Mouse (Mus musculus) lung, embryonic 15.5 days (tissue): ENCODE measurements around the gene Wdr81. TPM values are rescaled to one million over a fixed set of nuclear protein-coding genes. Genes with fewer than 3 reads are reported as not detected.
A peak's percentile ranks its signal among the peaks of the same experiment; 100 is the strongest.

Experiments used
- ATAC-seq: fragments of 200-750 bp; cut with Nextera tagmentation; 2 replicates; pipeline ENCODE4 v1.8.0; 2017; ENCODE audit warnings: moderate number of reproducible peaks, borderline replicate concordance; ENCODE audit not compliant: low FRiP score, low TSS enrichment; ENCODE audit errors: extremely low read depth
- H3K27ac ChIP-seq: fragments of 300-500 bp; sonication (generic); 2 replicates; pipeline ENCODE4 v1.5.1; 2015; ENCODE audit warnings: moderate library complexity, mild to moderate bottlenecking, inconsistent platforms
- H3K27me3 ChIP-seq: fragments of 300-500 bp; sonication (generic); 2 replicates; pipeline ENCODE4 v1.6.1; 2015; ENCODE audit warnings: inconsistent platforms
- H3K36me3 ChIP-seq: fragments of 300-500 bp; sonication (generic); 2 replicates; pipeline ENCODE4 v1.6.1; 2015; ENCODE audit warnings: inconsistent platforms
- H3K4me1 ChIP-seq: fragments of 300-500 bp; sonication (generic); 2 replicates; pipeline ENCODE4 v1.6.1; 2015; ENCODE audit warnings: inconsistent platforms
- H3K4me2 ChIP-seq: fragments of 300-500 bp; sonication (generic); 2 replicates; pipeline ENCODE4 v1.6.1; 2015; ENCODE audit warnings: inconsistent platforms, mild to moderate bottlenecking, moderate library complexity
- H3K4me3 ChIP-seq: fragments of 300-500 bp; sonication (generic); 2 replicates; pipeline ENCODE4 v1.5.1; 2015; ENCODE audit warnings: mild to moderate bottlenecking, inconsistent platforms
- H3K9ac ChIP-seq: fragments of 300-500 bp; sonication (generic); 2 replicates; pipeline ENCODE4 v1.6.1; 2015; ENCODE audit warnings: inconsistent platforms
- H3K9me3 ChIP-seq: fragments of 300-500 bp; sonication (generic); 2 replicates; pipeline ENCODE4 v1.6.1; 2016; ENCODE audit warnings: inconsistent platforms
- WGBS: fragments of 180-500 bp; shearing (Covaris S2); methylation state at CpG from one replicate; pipeline ENCODE4 v1.1.7; 2015; 5-methylcytosine and 5-hydroxymethylcytosine counted together
- microRNA counts: library from miRNA; unstranded; fragments of <30 nt; microRNA quantifications from one replicate; lab custom pipeline; 2016
- microRNA-seq: library from miRNA; unstranded; fragments of <30 nt; microRNA quantifications from one replicate; pipeline ENCODE4, GENCODE M21; 2016
- polyA plus RNA-seq: library from polyadenylated mRNA; unstranded; fragments of >200 nt; fragmentation: Nextera tagmentation; extraction: Ambion mirVana; gene quantifications from 2 replicates; pipeline ENCODE4 v1.2.1, GENCODE M21; 2015

Wdr81 gene
- polyA plus RNA-seq, 1 experiment from 2014 or later = 4.8 TPM

DNA sequence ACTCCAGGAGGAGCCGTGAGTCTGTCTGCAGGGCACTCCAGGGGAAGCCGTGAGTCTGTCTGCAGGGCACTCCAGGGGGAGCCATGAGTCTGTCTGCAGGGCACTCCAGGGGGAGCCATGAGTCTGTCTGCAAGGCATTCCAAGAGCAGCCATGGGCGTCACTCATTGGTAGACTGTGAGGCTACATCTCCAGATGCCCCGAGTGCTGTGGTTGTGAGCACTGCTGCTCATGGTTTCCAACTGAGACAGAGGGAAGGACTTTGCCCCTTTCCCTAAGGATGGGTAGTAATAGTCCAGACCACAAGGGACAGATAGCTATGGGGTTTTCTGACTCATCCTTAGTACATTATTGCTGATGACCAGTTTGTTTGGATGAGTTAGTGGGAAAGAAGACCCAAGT, 48.4 kb downstream of the Wdr81 start:
- Histone ChIP-seq H3K36me3 (no peaks in the 10 kb centered on the region; the same call in 1 of the 2 replicates), H3K9ac (no peak overlapping the region), H3K4me3 (no peak overlapping the region), H3K27me3 (no peaks in the 10 kb centered on the region), H3K4me1 (peaks cover 3% of the 10 kb centered on the region; the same call in 1 of the 2 replicates), H3K27ac (no peak overlapping the region), H3K9me3 (no peaks in the 10 kb centered on the region), H3K4me2 (no peak overlapping the region)
- ATAC-seq = no peak
- WGBS = 67% methylated on average over 4 of the region's 4 CpGs

DNA sequence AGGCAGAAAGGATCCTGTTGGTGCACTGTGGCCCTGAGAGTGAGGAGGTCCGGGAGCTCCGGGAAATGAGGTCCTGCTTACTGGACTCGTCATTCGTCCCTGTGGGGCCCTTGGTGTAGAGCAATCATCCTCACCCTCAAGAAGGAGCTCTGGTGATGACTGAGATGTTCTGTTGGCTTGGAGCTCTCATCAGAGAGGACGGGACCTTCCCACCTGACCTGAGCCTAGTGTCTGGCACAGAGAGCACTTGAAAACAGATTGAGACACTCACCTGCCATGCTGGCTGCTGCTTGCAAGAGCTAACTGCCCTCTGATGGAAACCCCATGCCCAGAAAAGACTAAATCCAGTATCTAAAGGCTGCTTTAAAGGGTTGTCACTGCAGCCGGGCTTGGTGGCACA, 49.7 kb downstream of the Wdr81 start:
- Histone ChIP-seq H3K9me3 (no peaks in the 10 kb centered on the region), H3K36me3 (no peaks in the 10 kb centered on the region; the same call in 1 of the 2 replicates), H3K4me2 (no peak overlapping the region), H3K4me1 (peaks cover 3% of the 10 kb centered on the region; the same call in 1 of the 2 replicates), H3K4me3 (no peak overlapping the region), H3K27me3 (no peaks in the 10 kb centered on the region), H3K27ac (no peak overlapping the region), H3K9ac (no peak overlapping the region)
- no peak for ATAC-seq
- 91% methylated on average over 6 of the region's 6 CpGs for WGBS

DNA sequence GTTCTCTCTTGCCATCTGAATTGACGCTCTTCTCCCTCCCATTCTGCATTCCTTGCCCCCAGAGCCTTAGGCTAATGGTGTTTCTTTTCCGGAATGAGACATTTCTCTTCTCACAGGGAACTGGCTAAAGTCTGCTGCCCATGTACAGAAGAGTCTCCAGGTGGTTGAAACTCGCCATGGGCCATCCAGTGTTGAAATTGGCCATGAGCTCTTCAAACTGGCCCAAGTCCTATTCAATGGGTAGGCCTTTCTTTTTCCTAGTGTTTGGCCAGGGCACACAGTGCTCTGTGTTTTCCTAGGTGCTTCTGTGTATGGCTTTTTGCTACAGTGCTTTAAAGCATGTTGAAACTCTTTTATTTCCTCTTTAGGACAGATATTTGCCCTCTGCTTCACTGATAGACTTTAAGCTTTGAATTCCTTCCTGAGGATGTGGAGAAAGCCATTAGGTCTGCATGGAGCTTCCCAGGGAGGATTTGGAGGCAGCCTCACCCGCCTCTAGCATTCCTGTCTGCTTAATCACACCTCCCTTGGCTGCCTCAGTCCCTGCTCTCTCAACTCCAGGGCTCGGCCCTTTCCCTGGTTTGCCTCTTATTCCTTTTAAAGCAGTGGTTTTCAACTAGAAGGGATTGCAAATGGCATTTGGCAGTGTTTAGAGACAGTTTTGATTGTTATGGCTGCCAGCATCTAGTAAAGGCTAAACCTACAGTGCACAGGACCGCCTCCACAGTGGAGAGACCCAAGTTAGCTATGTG, 51.0 kb downstream of the Wdr81 start:
- no peak for ATAC-seq
- Histone ChIP-seq H3K4me2 (no peak overlapping the region), H3K27me3 (no peaks in the 10 kb centered on the region), H3K9me3 (no peaks in the 10 kb centered on the region), H3K27ac (peak overlapping the region; percentile 46; the same call in 1 of the 2 replicates), H3K4me1 (peaks cover 3% of the 10 kb centered on the region; the same call in 1 of the 2 replicates), H3K36me3 (no peaks in the 10 kb centered on the region; the same call in 1 of the 2 replicates), H3K4me3 (no peak overlapping the region), H3K9ac (no peak overlapping the region; the same call in 1 of the 2 replicates)
- WGBS = 59% methylated on average over 6 of the region's 6 CpGs

DNA sequence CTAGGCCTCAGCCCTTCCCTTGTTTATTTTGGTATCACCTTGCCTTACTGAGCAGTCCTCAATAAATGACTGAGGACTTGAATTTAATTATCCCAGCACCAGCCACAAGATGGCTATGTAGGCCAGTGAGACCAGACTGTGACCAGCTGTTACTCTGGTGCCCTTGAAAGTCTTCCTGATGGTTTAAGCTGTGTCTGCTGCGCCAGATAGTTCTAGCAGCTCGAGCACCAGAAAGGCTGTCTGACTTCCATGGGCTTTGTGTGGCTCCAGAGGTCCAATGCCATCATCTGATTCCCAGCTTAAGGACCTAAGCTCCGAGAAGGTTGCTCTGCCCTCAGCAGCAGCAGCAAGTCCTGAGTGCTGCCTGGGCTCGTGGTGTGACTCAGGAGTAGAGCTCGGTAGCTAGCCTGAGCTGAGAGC, 52.2 kb downstream of the Wdr81 start:
- H3K36me3 ChIP-seq = no peaks in the 10 kb centered on the region; the same call in 1 of the 2 replicates
- no peak overlapping the region for H3K4me3 ChIP-seq
- H3K9me3 ChIP-seq = no peaks in the 10 kb centered on the region
- ATAC-seq = peak; percentile 65; the same call in 1 of the 2 replicates
- H3K27ac ChIP-seq = no peak overlapping the region
- H3K27me3 ChIP-seq = no peaks in the 10 kb centered on the region
- H3K4me2 ChIP-seq = no peak overlapping the region
- peaks cover 3% of the 10 kb centered on the region; the same call in 1 of the 2 replicates for H3K4me1 ChIP-seq
- WGBS = 55% methylated on average over 5 of the region's 5 CpGs
- H3K9ac ChIP-seq = no peak overlapping the region

DNA sequence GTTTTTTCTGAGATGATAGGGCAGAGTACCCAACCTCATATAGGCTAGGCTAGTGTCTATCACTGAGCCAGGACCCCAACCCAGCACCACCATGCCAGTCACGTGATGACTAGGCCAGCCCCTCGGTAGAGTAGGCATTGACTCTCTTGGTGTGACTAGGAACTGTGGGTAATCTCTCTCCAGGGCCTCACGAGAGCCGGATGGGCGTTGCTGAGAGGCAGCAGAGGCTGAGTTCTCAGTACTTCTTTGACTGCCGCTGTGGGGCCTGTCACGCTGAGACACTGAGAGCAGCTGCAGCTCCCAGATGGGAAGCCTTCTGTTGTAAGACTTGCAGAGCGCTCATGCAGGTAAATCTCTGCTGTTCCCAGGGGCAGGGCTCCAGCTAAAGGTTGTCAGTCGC, 54.4 kb downstream of the Wdr81 start:
- 77% methylated on average over 9 of the region's 9 CpGs for WGBS
- no peak for ATAC-seq
- Histone ChIP-seq H3K9ac (no peak overlapping the region), H3K4me3 (no peak overlapping the region), H3K27me3 (no peaks in the 10 kb centered on the region), H3K27ac (no peak overlapping the region), H3K4me1 (peaks cover 3% of the 10 kb centered on the region; the same call in 1 of the 2 replicates), H3K36me3 (no peaks in the 10 kb centered on the region), H3K4me2 (no peak overlapping the region), H3K9me3 (no peaks in the 10 kb centered on the region)

DNA sequence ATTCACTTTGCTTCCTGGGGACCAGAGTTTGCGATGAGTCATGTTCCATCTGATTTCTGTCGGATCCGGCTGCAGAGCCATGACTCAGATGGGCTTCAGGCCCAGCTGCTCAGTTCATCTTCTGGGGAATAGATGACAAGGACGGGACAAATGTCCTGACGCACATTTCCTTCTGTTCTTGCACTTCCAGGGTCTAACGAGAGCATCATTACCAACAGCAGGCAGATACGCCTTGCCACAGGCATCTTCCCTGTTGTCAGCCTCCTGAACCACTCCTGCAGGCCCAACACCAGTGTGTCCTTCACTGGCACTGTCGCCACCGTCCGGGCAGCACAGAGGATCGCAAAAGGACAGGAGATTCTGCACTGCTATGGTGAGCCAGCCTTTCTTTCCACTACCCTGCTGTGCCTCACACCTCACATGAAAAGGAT, 55.1 kb downstream of the Wdr81 start:
- Histone ChIP-seq H3K27me3 (no peaks in the 10 kb centered on the region), H3K4me2 (no peak overlapping the region), H3K4me1 (peaks cover 3% of the 10 kb centered on the region; the same call in 1 of the 2 replicates), H3K4me3 (no peak overlapping the region), H3K36me3 (no peaks in the 10 kb centered on the region), H3K27ac (no peak overlapping the region), H3K9ac (no peak overlapping the region), H3K9me3 (no peaks in the 10 kb centered on the region)
- ATAC-seq = no peak
- 84% methylated on average over 11 of the region's 11 CpGs for WGBS

DNA sequence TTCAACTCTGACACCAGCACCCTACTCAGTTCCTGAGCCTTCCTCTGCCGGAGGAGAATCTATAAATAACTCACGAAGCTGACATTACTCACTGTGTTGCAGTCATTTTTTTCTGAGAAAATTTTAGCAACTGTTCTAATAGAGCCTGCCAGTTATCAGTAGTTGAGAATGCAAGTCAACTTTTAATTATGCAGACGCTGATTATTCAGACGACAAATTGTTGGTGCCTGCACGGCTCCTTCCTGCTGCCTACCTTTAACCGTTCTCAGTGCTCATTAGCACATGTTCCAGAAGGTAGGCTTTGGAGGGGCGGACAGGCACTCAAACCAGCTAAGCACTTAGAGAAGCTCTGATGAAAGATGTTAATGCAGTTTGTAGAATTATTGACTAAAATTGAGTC, 57.1 kb downstream of the Wdr81 start:
- Histone ChIP-seq H3K4me1 (peaks cover 2% of the 10 kb centered on the region; the same call in 1 of the 2 replicates), H3K27ac (no peak overlapping the region), H3K27me3 (no peaks in the 10 kb centered on the region), H3K4me3 (no peak overlapping the region), H3K36me3 (no peaks in the 10 kb centered on the region), H3K4me2 (no peak overlapping the region), H3K9ac (no peak overlapping the region), H3K9me3 (no peaks in the 10 kb centered on the region)
- 77% methylated on average over 7 of the region's 7 CpGs for WGBS
- no peak for ATAC-seq

DNA sequence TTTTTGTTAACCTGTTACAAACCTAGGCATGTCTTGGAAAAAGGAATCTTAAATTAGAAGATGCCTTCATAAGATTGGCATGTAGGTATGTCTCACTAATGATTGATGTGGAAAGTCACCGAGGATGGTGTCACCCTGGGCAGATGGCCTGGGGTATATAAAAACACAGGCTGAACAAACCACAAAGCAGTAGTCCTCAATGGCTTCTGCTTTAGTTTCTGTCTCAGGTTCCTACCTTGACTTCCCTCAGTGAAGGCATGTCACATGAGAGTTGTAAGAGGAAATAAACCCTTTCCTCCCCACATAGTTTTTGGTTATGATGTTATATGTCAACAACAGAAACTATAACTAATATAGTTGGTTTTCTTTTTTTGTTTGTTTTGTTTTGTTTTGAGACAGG, 58.9 kb downstream of the Wdr81 start:
- H3K4me1 ChIP-seq = no peaks in the 10 kb centered on the region
- no peak overlapping the region for H3K4me3 ChIP-seq
- no peaks in the 10 kb centered on the region for H3K36me3 ChIP-seq
- H3K9ac ChIP-seq = no peak overlapping the region
- H3K9me3 ChIP-seq = no peaks in the 10 kb centered on the region
- 82% methylated on average over 1 of the region's 1 CpGs for WGBS
- H3K27ac ChIP-seq = no peak overlapping the region
- no peak overlapping the region for H3K4me2 ChIP-seq
- no peak for ATAC-seq
- no peaks in the 10 kb centered on the region for H3K27me3 ChIP-seq

MicroRNAs encoded within 50 kb of the gene (microRNA counts, 519-probe panel; counts per million panel counts)
- 3,245 counts per million, percentile 86 among the panel's probes with 10 or more counts for microRNA mmu-miR-22 (lab: Ali Mortazavi, UCI)

Small RNAs within 50 kb of the gene (microRNA-seq; reads per million reads assigned to microRNA genes)
- 2,482 reads per million, percentile 84 among the genes with 10 or more reads in this experiment for gene Mir22

Other genes with a start within 250 kb of the Wdr81 start
- 169 and 176 TPM in 2 replicates for gene Rpa1, start 106.4 kb downstream of the Wdr81 start, polyA plus RNA-seq
- gene Smyd4, start 106.3 kb downstream of the Wdr81 start, polyA plus RNA-seq = 14.4 and 14.6 TPM in 2 replicates
- 46.1 and 57.0 TPM in 2 replicates for gene Serpinf1, start 32.0 kb downstream of the Wdr81 start, polyA plus RNA-seq
- 0.89 and 4.3 TPM in 2 replicates for gene Serpinf2, start 15.1 kb downstream of the Wdr81 start, polyA plus RNA-seq
- gene Tlcd2, start 7.0 kb upstream of the Wdr81 start, polyA plus RNA-seq = 15.9 and 18.0 TPM in 2 replicates
- gene Prpf8, start 32.1 kb upstream of the Wdr81 start, polyA plus RNA-seq = 56.9 and 57.3 TPM in 2 replicates
- gene Rilp, start 55.4 kb upstream of the Wdr81 start, polyA plus RNA-seq = 0.66 and 0.83 TPM in 2 replicates
- gene Scarf1, start 58.8 kb upstream of the Wdr81 start, polyA plus RNA-seq = 16.2 and 16.3 TPM in 2 replicates
- gene Slc43a2, start 77.0 kb upstream of the Wdr81 start, polyA plus RNA-seq = 5.6 and 6.9 TPM in 2 replicates
- gene Pitpna, start 133.4 kb upstream of the Wdr81 start, polyA plus RNA-seq = 73.4 and 76.8 TPM in 2 replicates
- 26.0 TPM in 2 replicates for gene Inpp5k, start 176.3 kb upstream of the Wdr81 start, polyA plus RNA-seq
- gene Myo1c, start 195.8 kb upstream of the Wdr81 start, polyA plus RNA-seq = 71.2 and 78.8 TPM in 2 replicates
- 113 and 118 TPM in 2 replicates for gene Crk, start 224.5 kb upstream of the Wdr81 start, polyA plus RNA-seq